Mouse (Mus musculus): Measurements from ENCODE around the gene Cacna1e. TPM values are rescaled to one million over a fixed set of nuclear protein-coding genes. Genes with fewer than 3 reads are reported as not detected.

Cacna1e gene
- polyA plus RNA-seq, 1 experiment: not detected

- Histone ChIP-seq H3K27ac (ENCODE audit: insufficient read depth, low read depth, low read length) (no peak overlapping the region), H3K4me3 (ENCODE audit: insufficient read depth, low read length) (no peak overlapping the region), H3K4me1 (ENCODE audit: control insufficient read depth, insufficient read depth, low read length) (no peaks in the 10 kb centered on the region)
- no peak for TF ChIP-seq CTCF (IDR thresholded peaks at IDR 0.05; ENCODE audit: low read depth, low read length)
- TF ChIP-seq POLR2A (IDR thresholded peaks at IDR 0.05; ENCODE audit: borderline replicate concordance, low read depth, low read length): no peak
These were observed 467.7 kb downstream of the Cacna1e start for GRCm38 (mm10) chr1:154416384-154417155.

- H3K4me3 ChIP-seq (ENCODE audit: insufficient read depth, low read length): no peak overlapping the region
- TF ChIP-seq CTCF (IDR thresholded peaks at IDR 0.05; ENCODE audit: low read depth, low read length) (no peak), POLR2A (IDR thresholded peaks at IDR 0.05; ENCODE audit: borderline replicate concordance, low read depth, low read length) (no peak)
- no peaks in the 10 kb centered on the region for H3K4me1 ChIP-seq (ENCODE audit: control insufficient read depth, insufficient read depth, low read length)
- no peak overlapping the region for H3K27ac ChIP-seq (ENCODE audit: insufficient read depth, low read depth, low read length)
These were observed 468.5 kb downstream of the Cacna1e start for GRCm38 (mm10) chr1:154415826-154416225.

- TF ChIP-seq CTCF (IDR thresholded peaks at IDR 0.05; ENCODE audit: low read depth, low read length): no peak
- no peak for TF ChIP-seq POLR2A (IDR thresholded peaks at IDR 0.05; ENCODE audit: borderline replicate concordance, low read depth, low read length)
- no peaks in the 10 kb centered on the region for H3K4me1 ChIP-seq (ENCODE audit: control insufficient read depth, insufficient read depth, low read length)
- H3K27ac ChIP-seq (ENCODE audit: insufficient read depth, low read depth, low read length): no peak overlapping the region
- H3K4me3 ChIP-seq (ENCODE audit: insufficient read depth, low read length): no peak overlapping the region
These were observed 471.2 kb downstream of the Cacna1e start for GRCm38 (mm10) chr1:154413138-154413537.

DNA sequence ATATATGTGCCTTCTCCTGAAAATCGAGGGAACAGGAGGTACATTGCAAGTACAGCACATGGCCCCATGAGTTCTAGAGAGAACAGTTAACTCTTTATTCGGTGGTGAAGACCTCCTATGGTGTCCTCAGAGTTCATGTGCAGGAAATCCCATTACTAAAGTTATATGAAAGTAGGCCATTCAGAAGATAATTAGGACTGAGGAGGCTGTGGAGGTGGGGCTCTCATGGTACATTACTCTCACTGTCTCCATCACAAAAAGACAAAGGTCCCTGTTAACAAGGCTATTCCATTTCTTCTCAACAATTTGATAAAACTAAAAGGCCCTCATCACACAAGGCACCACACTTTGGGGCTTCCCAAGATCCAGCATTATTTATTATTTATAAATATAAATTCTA is 475.2 kb downstream of the Cacna1e start:
- Histone ChIP-seq H3K4me1 (ENCODE audit: control insufficient read depth, insufficient read depth, low read length) (no peaks in the 10 kb centered on the region), H3K27ac (ENCODE audit: insufficient read depth, low read depth, low read length) (no peak overlapping the region), H3K4me3 (ENCODE audit: insufficient read depth, low read length) (no peak overlapping the region)
- TF ChIP-seq POLR2A (IDR thresholded peaks at IDR 0.05; ENCODE audit: borderline replicate concordance, low read depth, low read length) (no peak), CTCF (IDR thresholded peaks at IDR 0.05; ENCODE audit: low read depth, low read length) (no peak)

GRCm38 (mm10) chr1:154391979-154392378 is 492.3 kb downstream of the Cacna1e start:
- H3K4me1 ChIP-seq (ENCODE audit: control insufficient read depth, insufficient read depth, low read length): no peaks in the 10 kb centered on the region
- no peak for TF ChIP-seq CTCF (IDR thresholded peaks at IDR 0.05; ENCODE audit: low read depth, low read length)
- TF ChIP-seq POLR2A (IDR thresholded peaks at IDR 0.05; ENCODE audit: borderline replicate concordance, low read depth, low read length): no peak
- no peak overlapping the region for H3K27ac ChIP-seq (ENCODE audit: insufficient read depth, low read depth, low read length)
- no peak overlapping the region for H3K4me3 ChIP-seq (ENCODE audit: insufficient read depth, low read length)

Other genes with a start within 250 kb of the Cacna1e start
- gene Ier5, start 215.1 kb upstream of the Cacna1e start, polyA plus RNA-seq (2012; ENCODE audit: insufficient read depth, insufficient read length, missing spikeins): 58.7 and 62.5 TPM in 2 replicates

All from bone marrow macrophage, adult 2 months (primary cell).